Mouse (Mus musculus) lung, adult 2 months (tissue): Measurements from ENCODE around the gene Trim71.

ENCODE experiments used
- CTCF ChIP-seq: fragments of 200-500 bp; IDR thresholded peaks from 2 replicates; pipeline ENCODE4 v1.5.1; 2011; ENCODE audit warnings: mild to moderate bottlenecking, low read length, control low read depth; ENCODE audit not compliant: insufficient read depth
- POLR2A ChIP-seq: fragments of 200-500 bp; IDR thresholded peaks from 2 replicates; pipeline ENCODE4 v1.6.1; 2011; ENCODE audit warnings: low read depth, mild to moderate bottlenecking, control low read depth, low read length, borderline replicate concordance; ENCODE audit errors: extremely low read depth

DNA sequence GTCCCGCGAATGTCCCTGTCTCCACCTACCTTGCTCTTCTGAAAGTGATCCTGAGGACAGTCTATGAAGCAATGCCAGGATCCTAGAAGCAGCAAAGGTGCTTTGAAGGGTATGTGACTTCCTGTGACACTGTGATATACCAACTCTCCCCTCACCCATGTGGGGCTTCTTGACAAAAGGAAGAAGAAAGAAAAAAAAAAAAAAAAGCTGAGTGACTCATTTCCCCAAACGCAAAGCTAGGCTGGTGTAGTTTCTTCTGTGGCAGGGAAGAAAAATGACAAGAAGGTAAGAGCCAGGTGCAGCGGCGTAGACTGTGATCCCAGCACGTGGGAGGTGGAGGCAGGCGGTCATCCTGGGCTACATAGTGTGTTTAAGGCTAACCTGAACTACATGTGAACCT is 67.7 kb downstream of the Trim71 start:
- TF ChIP-seq CTCF (no peak), POLR2A (no peak)
